Mouse (Mus musculus) adrenal gland, adult 8-10 months (tissue): ENCODE measurements around the gene Stpg3. TPM values are rescaled to one million over a fixed set of nuclear protein-coding genes. Genes with fewer than 3 reads are reported as not detected.
"Not testable (repeated sequence)": the region's sequence is repeated elsewhere in the genome, so short reads cannot be mapped to it uniquely, and the experiment has no call there.

Source experiments
- DNase-seq: peaks from one replicate; pipeline ENCODE4 v3.0.0; 2022
- total RNA-seq, 4 experiments: library from RNA; stranded (reverse); gene quantifications; 2 replicates each; pipeline ENCODE4 v1.2.4; 2022

The Stpg3 gene
- not detected for total RNA-seq

GRCm38 (mm10) chr2:25214444-25214843 is at the start of gene Stpg3:
TSS of gene Stpg3 (minus strand) at chr2:25214637.
- DNase-seq: no peak

DNA sequence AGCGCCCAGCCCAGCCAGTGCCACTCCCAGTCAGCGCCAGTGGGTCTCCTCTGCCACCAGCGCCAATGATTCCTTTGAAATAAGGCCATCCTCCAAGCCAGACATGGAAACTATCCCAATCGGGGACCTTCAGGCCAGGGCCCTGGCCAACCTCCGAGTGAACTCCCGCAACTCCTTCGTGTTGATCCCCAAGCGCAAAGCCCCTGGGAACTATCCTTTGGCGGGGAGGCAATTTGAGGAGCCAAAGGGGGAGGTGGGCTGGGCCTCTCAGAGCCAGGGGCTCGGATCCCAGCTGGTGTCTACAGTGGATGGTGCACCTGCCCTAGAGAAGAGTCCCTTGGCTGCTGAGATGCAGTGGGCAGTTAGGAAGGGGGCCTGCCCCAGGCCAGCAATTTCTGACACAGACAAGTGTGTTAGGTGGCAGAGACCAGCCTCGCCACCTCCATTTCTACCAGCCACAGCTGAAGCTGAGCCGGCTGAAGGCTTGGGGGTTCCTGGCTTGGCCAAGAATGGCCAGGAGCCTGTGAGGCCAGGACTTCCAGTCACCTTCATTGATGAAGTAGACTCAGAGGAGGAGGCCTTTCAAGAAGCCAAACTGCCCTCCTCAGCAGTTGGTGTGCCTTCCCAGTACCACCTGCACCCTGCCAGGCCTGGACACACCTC is 49.3 kb upstream of the Stpg3 start:
- no peak for DNase-seq

GRCm38 (mm10) chr2:25262795-25263622 is 48.6 kb upstream of the Stpg3 start:
- DNase-seq: no peak

GRCm38 (mm10) chr2:25262291-25262767 is 47.9 kb upstream of the Stpg3 start, which contains the start of gene Tprn:
TSS of gene Tprn (plus strand) at chr2:25262618.
- DNase-seq: peak; percentile 95

- no peak for DNase-seq
Observed at GRCm38 (mm10) chr2:25261870-25262269, 47.4 kb upstream of the Stpg3 start.

DNA sequence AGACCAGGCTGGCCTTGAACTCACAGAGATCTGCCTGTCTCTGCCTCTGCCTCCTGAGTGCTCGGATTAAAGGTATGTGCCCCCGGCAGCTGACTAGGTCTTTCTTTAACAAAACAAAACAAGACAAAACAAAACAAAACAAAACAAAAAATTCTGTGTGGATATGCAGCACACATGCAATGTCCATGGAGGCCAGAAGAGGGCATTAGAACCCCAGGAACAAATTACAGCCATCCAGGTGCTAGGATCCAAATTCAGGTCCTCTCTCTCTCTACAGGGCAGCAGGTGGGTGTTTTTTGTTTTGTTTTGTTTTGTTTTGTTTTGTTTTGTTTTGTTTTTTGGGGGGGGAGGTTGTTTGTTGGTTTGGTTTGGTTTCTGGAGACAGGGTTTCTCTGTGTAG is 44.5 kb upstream of the Stpg3 start:
- no peak for DNase-seq

DNA sequence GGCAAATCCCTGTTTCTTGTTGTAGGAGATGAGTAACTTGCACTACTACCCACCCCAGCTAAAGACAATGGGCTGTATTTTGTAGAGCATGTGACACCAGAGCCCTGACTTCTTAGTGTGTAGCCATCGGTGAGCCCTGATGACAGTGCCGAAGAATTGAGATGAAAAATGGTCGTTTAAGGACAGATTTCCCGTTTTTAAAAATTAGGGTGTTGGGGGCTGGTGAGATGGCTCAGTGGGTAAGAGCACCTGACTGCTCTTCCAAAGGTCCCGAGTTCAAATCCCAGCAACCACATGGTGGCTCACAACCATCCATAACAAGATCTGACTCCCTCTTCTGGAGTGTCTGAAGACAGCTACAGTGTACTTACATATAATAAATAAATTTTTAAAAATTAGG is 42.8 kb upstream of the Stpg3 start:
- not testable (repeated sequence) for DNase-seq

- DNase-seq: not testable (repeated sequence)
Observed at GRCm38 (mm10) chr2:25256443-25257109, 42.1 kb upstream of the Stpg3 start.

GRCm38 (mm10) chr2:25255284-25255779 is 40.9 kb upstream of the Stpg3 start, which contains the start of gene Tmem203:
TSS of gene Tmem203 (plus strand) at chr2:25255439.
- DNase-seq: peak; percentile 76

DNA sequence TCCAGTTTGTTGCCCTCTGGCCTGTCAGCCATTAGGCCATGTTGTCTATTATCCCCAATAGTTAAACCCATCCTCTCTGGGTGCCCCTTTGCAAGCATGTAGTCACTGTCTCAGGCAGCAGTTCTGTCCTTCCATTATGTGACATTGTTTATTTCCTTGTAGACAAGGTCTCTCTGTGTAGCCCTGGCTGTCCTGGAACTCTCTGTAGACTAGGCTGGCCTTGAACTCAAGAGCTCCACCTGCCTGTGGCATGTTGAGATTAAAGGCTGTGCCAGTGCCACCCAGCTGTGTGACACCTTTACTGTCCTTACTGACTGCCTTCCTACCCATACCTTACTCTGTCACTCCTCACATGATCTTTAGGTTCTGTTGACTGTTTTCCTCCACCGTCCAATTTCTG is 37.9 kb upstream of the Stpg3 start:
- no peak for DNase-seq

DNA sequence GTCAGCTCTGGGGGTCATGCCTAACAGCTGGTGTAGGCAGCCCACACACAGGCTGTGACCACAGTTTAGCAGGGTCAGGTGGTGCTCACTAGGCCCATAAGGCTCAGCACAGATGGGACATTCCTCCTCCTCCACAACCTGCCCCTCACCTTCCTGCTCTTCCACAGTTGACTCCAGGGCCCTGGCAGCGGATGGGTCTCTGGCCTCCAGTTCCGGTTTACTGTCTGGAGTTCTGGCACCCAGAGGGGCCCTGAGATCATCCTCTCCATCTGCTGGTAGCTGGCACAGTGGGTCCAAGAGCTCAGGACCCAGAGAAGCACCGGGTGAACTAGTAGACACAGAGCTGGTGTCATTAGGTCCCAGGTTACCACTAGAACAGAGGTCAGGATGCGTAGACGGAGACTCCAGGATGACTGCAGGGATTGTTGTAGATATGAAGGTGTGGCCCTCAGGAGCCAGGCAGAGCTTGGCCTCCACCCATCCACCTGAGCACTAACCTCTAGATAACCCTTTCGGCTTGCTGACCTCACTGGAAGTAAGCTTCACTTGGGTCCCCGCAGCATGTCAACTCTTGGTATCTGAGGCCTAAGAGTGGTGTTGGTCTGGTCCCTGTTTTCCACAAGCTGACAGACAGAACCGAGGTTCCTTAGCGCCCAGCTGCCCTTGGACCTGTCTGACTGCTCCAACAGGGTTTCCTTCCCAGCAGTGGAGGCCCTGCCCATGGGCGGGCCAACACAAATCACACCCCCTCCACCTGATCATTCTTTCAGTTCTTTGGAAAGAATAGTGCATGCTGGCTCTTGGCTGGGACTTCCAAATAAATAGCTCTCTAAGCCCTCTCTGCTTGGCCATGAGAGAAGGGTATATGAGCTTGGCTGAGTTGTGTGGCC is 32.0 kb upstream of the Stpg3 start, which contains the start of gene AL732309.1:
TSS of gene AL732309.1 (minus strand) at position 681 of the 890 bp plus-strand sequence.
- no peak for DNase-seq

- no peak for DNase-seq
Observed at GRCm38 (mm10) chr2:25244144-25244543, 29.7 kb upstream of the Stpg3 start.

DNA sequence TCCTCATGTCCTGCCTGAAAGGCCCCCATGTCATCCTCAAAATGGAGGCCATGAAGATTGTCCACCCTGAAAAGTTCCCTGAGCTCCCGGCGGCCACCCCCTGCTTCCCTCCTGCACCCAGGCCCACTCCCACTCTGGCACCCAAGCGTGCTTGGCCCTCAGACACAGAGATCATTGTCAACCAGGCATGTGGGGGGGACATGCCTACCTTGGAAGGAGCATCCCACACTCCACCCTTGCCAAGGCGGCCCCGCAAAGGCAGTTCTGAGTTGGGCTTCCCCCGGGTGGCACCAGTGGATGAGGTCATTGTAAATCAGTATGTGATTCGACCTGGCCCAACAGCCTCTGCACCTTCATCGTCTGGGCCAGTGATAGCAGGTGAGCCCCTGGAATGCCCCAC is 28.9 kb upstream of the Stpg3 start:
- no peak for DNase-seq

DNA sequence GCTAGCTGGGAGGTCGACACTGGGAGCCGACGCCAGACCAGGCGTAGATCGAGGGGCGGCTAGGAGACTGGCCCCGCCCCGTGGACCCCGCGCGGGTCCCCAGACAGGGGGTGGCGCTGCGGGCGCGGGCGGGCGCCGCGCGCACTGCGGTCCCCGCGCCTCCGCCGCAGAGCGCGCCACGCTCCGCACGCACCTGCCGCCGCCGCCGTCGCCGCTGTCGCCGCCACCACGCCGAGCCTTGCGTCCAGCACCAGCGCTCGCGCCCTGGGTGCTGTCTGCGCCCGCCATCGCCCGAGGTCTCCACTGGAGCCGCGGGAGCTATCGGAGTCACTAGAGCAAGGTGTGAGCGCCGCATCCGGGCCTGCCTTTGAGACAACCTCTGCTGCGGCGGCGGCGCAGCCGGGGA is 27.7 kb upstream of the Stpg3 start, which contains the start of the genes Rnf208 and Cysrt1:
TSS of gene Rnf208 (plus strand) at position 155 of the 406 bp plus-strand sequence.
TSS of gene Cysrt1 (minus strand) at position 352 of the 406 bp plus-strand sequence.
- DNase-seq: no peak

DNA sequence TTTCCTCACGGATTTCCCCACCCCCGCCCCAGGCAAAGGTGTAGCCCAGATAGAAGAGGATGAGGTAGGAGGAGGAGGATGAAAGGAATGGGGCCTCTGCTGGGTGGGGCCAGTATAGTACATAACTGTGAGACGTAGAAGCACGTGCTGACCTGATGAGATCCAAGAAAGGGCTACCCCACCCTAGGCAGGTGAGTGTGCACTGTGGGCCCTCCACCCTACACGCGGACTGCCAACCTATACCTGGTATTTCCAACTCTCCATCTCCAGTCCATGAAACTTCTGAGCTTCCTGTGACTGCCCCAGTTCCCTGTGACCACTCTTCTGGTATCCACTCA is 27.0 kb upstream of the Stpg3 start:
- DNase-seq: no peak

DNA sequence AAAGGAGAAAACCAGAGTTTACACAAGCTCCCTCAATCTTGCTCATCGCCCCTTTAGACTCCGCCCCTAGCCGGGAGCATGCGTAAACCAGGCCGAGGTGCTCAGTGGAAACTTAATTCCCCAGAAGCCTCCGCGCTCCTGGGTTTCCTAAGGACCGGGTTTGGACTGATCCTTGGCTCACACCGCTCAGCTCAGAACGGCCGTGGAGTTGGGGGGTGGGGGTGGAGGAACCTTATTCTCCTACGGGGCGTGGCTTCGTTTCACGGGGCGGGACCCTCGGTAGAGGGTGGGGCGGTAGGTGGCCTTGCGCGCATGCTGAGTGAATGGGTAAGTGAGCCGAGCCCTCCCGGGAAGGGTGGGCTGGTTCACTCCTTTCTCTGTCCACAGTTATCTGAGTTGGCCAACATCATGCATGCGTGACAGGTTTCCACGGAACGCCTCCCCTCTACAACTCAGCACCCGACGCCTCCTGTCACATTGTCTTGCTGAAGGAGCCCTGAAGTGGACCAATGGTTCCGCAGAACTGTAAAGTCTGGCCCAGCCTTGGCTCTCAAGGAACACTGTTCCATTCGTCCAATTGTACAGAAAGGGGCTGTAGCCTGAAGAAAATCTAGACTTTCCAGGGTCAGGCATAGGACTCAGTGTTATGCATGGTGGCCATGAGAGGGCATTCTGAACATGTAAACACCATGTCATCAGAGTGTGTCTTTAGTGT is 26.4 kb upstream of the Stpg3 start:
- peak; percentile 77 for DNase-seq

DNA sequence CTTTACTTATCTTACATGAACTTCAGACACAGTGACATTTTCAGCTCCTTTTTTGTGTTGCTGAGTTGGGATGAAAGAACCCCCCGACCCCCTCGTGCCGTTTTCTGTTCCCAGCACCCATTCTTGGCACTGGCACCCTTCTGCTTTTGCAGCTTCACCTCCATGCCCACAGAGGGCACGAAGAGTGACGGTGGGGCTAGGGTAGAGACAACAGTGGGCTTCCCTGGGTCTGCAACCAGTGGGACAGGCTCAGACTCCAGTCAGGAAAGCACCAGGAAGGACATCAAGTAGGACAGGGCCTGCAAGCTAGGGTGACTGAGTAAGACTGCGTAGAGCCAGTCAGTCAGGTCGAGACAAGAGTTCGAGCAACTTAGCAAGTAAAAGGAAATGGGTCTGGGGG is 25.9 kb upstream of the Stpg3 start:
- no peak for DNase-seq

DNA sequence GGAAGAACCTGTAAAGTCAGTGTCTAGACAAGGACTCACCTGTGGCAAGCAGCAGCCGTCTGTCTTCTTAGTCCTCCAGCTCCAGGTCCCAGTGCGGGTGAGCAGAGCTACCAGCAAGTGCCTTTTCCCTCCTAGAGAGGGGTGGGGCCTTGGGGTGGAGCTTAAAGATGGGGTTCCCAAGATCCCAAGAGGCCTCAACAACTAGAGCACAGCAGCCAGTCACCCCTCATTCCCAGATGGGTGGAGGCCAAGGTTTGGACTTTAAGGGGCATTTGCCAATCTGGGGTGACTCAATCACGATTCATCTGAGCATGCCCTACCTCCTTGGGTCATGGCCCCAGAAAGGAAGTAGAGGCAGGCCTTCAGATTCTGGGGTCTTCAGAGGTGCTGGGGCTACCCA is 25.3 kb upstream of the Stpg3 start:
- DNase-seq: no peak

- no peak for DNase-seq
Observed at GRCm38 (mm10) chr2:25238106-25238505, 23.7 kb upstream of the Stpg3 start.

- DNase-seq: no peak
Observed at GRCm38 (mm10) chr2:25237522-25237921, 23.1 kb upstream of the Stpg3 start.

- DNase-seq: no peak
Observed at GRCm38 (mm10) chr2:25236614-25237013, 22.2 kb upstream of the Stpg3 start, which contains the start of gene Rnf224. TSS of gene Rnf224 (minus strand) at chr2:25236787.
